Mouse (Mus musculus) erythroblast, embryonic 14.5 days (primary cell): ENCODE measurements around the gene Alad. TPM values are rescaled to one million over a fixed set of nuclear protein-coding genes. Genes with fewer than 3 reads are reported as not detected.
A peak's percentile ranks its signal among the peaks of the same experiment; 100 is the strongest.

Experiments
- H3K27me3 ChIP-seq: 2 replicates; pipeline ENCODE4 v1.6.1; 2012; ENCODE audit warnings: inconsistent platforms; ENCODE audit not compliant: control insufficient read depth
- H3K36me3 ChIP-seq: 2 replicates; pipeline ENCODE4 v1.6.1; 2012; ENCODE audit warnings: mild to moderate bottlenecking, inconsistent platforms; ENCODE audit not compliant: control insufficient read depth
- H3K4me1 ChIP-seq: 2 replicates; pipeline ENCODE4 v1.6.1; 2012; ENCODE audit warnings: inconsistent platforms; ENCODE audit not compliant: control insufficient read depth
- H3K4me3 ChIP-seq: replicated peaks from 2 replicates; pipeline ENCODE3; 2012; ENCODE audit warnings: moderate library complexity, mild to moderate bottlenecking, inconsistent platforms
- H3K9me3 ChIP-seq: 2 replicates; pipeline ENCODE4 v1.6.1; 2012; ENCODE audit warnings: low read length, inconsistent platforms, mixed read lengths; ENCODE audit not compliant: control insufficient read depth
- GATA1 ChIP-seq: IDR thresholded peaks from 2 replicates; pipeline ENCODE4 v1.6.1; 2012; ENCODE audit warnings: low read length, inconsistent platforms, mixed read lengths
- TAL1 ChIP-seq: IDR thresholded peaks from 3 replicates; pipeline ENCODE4 v1.6.1; 2012; ENCODE audit warnings: low read length, inconsistent platforms, mixed read lengths
- polyA plus RNA-seq: library from polyadenylated mRNA; stranded (reverse); fragments of >175 nt; gene quantifications from 2 replicates; pipeline ENCODE4 v1.2.3, GENCODE M21; 2012

The Alad gene
- polyA plus RNA-seq, 1 experiment, result 744 TPM

GRCm38 (mm10) chr4:62513998-62514506, 5.7 kb downstream of the Alad start:
- Histone ChIP-seq H3K36me3 (peaks cover 94% of the 10 kb centered on the region), H3K9me3 (no peaks in the 10 kb centered on the region), H3K4me3 (peak overlapping the region; percentile 65), H3K27me3 (no peaks in the 10 kb centered on the region; the same call in 1 of the 2 replicates), H3K4me1 (peaks cover 84% of the 10 kb centered on the region)
- TF ChIP-seq GATA1 (no peak), TAL1 (no peak)

GRCm38 (mm10) chr4:62509946-62510345, 9.8 kb downstream of the Alad start:
- Histone ChIP-seq H3K9me3 (no peaks in the 10 kb centered on the region), H3K4me1 (peaks cover 97% of the 10 kb centered on the region), H3K27me3 (no peaks in the 10 kb centered on the region; the same call in 1 of the 2 replicates), H3K4me3 (peak overlapping the region; percentile 3), H3K36me3 (peaks cover 91% of the 10 kb centered on the region)
- TF ChIP-seq GATA1, result no peak
- no peak for TF ChIP-seq TAL1

GRCm38 (mm10) chr4:62508839-62509238, 10.9 kb downstream of the Alad start:
- H3K36me3 ChIP-seq, result peaks cover 82% of the 10 kb centered on the region

GRCm38 (mm10) chr4:62506798-62507197, 12.9 kb downstream of the Alad start:
- Histone ChIP-seq H3K36me3 (peaks cover 62% of the 10 kb centered on the region), H3K4me1 (peaks cover 97% of the 10 kb centered on the region)

More at GRCm38 (mm10) chr4:62508839-62509238, 10.9 kb downstream of the Alad start:
- H3K27me3 ChIP-seq, result no peaks in the 10 kb centered on the region; the same call in 1 of the 2 replicates
- peak overlapping the region; percentile 0 for H3K4me3 ChIP-seq
- peaks cover 97% of the 10 kb centered on the region for H3K4me1 ChIP-seq
- no peaks in the 10 kb centered on the region for H3K9me3 ChIP-seq
- TF ChIP-seq GATA1, result no peak
- TF ChIP-seq TAL1, result no peak

GRCm38 (mm10) chr4:62505991-62506390, 13.7 kb downstream of the Alad start:
- Histone ChIP-seq H3K36me3 (peaks cover 54% of the 10 kb centered on the region), H3K4me1 (peaks cover 97% of the 10 kb centered on the region), H3K27me3 (no peaks in the 10 kb centered on the region; the same call in 1 of the 2 replicates), H3K9me3 (no peaks in the 10 kb centered on the region), H3K4me3 (no peak overlapping the region)
- TF ChIP-seq TAL1 (no peak), GATA1 (no peak)

More at GRCm38 (mm10) chr4:62506798-62507197, 12.9 kb downstream of the Alad start:
- Histone ChIP-seq H3K4me3 (no peak overlapping the region), H3K9me3 (no peaks in the 10 kb centered on the region), H3K27me3 (no peaks in the 10 kb centered on the region; the same call in 1 of the 2 replicates)
- TF ChIP-seq TAL1, result no peak
- TF ChIP-seq GATA1, result no peak

- H3K9me3 ChIP-seq, result no peaks in the 10 kb centered on the region
- H3K4me1 ChIP-seq, result peaks cover 87% of the 10 kb centered on the region
- H3K36me3 ChIP-seq, result peaks cover 46% of the 10 kb centered on the region
- peak within 1 kb of the TSS; percentile 67 for H3K4me3 ChIP-seq
- no peaks in the 10 kb centered on the region for H3K27me3 ChIP-seq
- TF ChIP-seq TAL1 (no peak), GATA1 (no peak)
These were observed 16.2 kb downstream of the Alad start, which contains the start of gene Hdhd3 for GRCm38 (mm10) chr4:62503374-62503970. Hdhd3 (minus strand) TSS chr4:62503467.

GRCm38 (mm10) chr4:62502969-62503368, 16.7 kb downstream of the Alad start:
- TF ChIP-seq TAL1, result no peak
- TF ChIP-seq GATA1, result no peak
- Histone ChIP-seq H3K27me3 (no peaks in the 10 kb centered on the region), H3K4me3 (peak overlapping the region; percentile 67), H3K9me3 (no peaks in the 10 kb centered on the region), H3K4me1 (peaks cover 82% of the 10 kb centered on the region), H3K36me3 (peaks cover 46% of the 10 kb centered on the region)

GRCm38 (mm10) chr4:62501964-62502732, 17.6 kb downstream of the Alad start:
- H3K4me3 ChIP-seq, result peak overlapping the region; percentile 67
- H3K36me3 ChIP-seq, result peaks cover 41% of the 10 kb centered on the region
- TF ChIP-seq GATA1 (no peak), TAL1 (no peak)
- peaks cover 74% of the 10 kb centered on the region for H3K4me1 ChIP-seq
- H3K27me3 ChIP-seq, result no peaks in the 10 kb centered on the region
- no peaks in the 10 kb centered on the region for H3K9me3 ChIP-seq

GRCm38 (mm10) chr4:62501534-62501933, 18.2 kb downstream of the Alad start:
- Histone ChIP-seq H3K4me3 (peak overlapping the region; percentile 67), H3K9me3 (no peaks in the 10 kb centered on the region), H3K4me1 (peaks cover 67% of the 10 kb centered on the region), H3K27me3 (no peaks in the 10 kb centered on the region), H3K36me3 (peaks cover 37% of the 10 kb centered on the region)
- no peak for TF ChIP-seq GATA1
- no peak for TF ChIP-seq TAL1
